Comparison of ENCODE assay signal across 22 mouse cellular contexts in the genomic region with DNA sequence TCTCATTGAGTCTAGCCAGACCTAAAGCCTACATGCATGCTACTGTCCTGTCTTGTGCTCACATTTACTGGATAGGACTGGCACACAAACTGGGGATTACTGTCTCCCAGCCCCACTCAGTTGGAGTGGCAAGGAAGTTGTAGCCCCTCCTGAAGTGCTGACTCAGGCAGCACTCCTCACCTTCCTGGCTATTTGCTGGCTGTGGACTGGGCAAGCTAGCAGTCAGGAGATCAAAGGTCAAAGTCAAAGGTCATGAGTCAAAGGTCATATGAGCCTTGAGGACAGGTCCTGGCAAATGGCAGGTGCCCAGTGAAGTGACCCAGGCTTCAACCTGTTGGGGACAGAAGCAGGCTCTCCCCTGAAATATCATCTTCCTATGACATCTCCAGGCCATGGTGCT.
DNase-seq lines count a peak whose midpoint lies in the region; ATAC-seq and TF ChIP-seq lines count a peak whose summit lies in the region.
"Had no signal": no experiment of that assay in that cellular context is flagged by ENCODE, and none has a peak within 500 bp of the region (broad histone marks: within the 10 kb centered on the region; RNA-seq: fewer than 3 reads in every experiment).

No protein-coding gene starts in this region.

- no peaks in the 10 kb centered on the region for H3K9me3 ChIP-seq in kidney, postnatal 0 days (replicated peaks; ENCODE audit: low read length)
- H3K9me3 ChIP-seq in midbrain, embryonic 11.5 days (ENCODE audit: control insufficient read depth, low read length): no peaks in the 10 kb centered on the region
- H3K9me3 ChIP-seq in midbrain, postnatal 0 days (ENCODE audit: low read length): no peaks in the 10 kb centered on the region
- H3K9me3 ChIP-seq in hindbrain, embryonic 16.5 days (ENCODE audit: control insufficient read depth, low read length): no peaks in the 10 kb centered on the region
- H3K9me3 ChIP-seq: embryonic facial prominence, embryonic 13.5 days; forebrain, embryonic 12.5 days; heart, embryonic 12.5 days; hindbrain, embryonic 10.5 days had no signal

- no peak overlapping the region for H3K27ac ChIP-seq in kidney, postnatal 0 days
- H3K27ac ChIP-seq in midbrain, embryonic 11.5 days (ENCODE audit: low read depth, low read length): no peak overlapping the region
- H3K27ac ChIP-seq in midbrain, postnatal 0 days (ENCODE audit: low read depth, low read length): no peak overlapping the region
- H3K27ac ChIP-seq in hindbrain, embryonic 16.5 days (ENCODE audit: low read depth, low read length): no peak overlapping the region
- H3K27ac ChIP-seq: embryonic facial prominence, embryonic 13.5 days; forebrain, embryonic 12.5 days; hindbrain, embryonic 10.5 days had no signal

- H3K9ac ChIP-seq in kidney, postnatal 0 days (ENCODE audit: low read depth, low read length): no peak overlapping the region
- no peak overlapping the region for H3K9ac ChIP-seq in midbrain, embryonic 11.5 days (ENCODE audit: low read length)
- no peak overlapping the region for H3K9ac ChIP-seq in midbrain, postnatal 0 days (replicated peaks; ENCODE audit: low read length, poor library complexity, severe bottlenecking)
- H3K9ac ChIP-seq in hindbrain, embryonic 16.5 days (ENCODE audit: low read depth, low read length): no peak overlapping the region
- H3K9ac ChIP-seq: embryonic facial prominence, embryonic 13.5 days; forebrain, embryonic 12.5 days; forebrain, postnatal 0 days; heart, embryonic 12.5 days had no signal

- peak; percentile 20 for DNase-seq in kidney, adult 9 months
- DNase-seq in kidney, postnatal 14 days: no peak
- DNase-seq in kidney, postnatal 0 days (ENCODE audit: low spot score): no peak
- no peak for DNase-seq in kidney, adult 18-20 months
- peak; percentile 66 for DNase-seq in midbrain, embryonic 11.5 days (ENCODE audit: low spot score, missing footprints)
- no peak for DNase-seq in midbrain, postnatal 0 days (ENCODE audit: low spot score)
- DNase-seq: adrenal gland, adult 2 months; adrenal gland, postnatal 25 days; cerebellum, adult 18-20 months; cerebellum, adult 9-11 months; cerebellum, postnatal 36 days; forebrain, postnatal 0 days; gastrocnemius, postnatal 25 days had no signal

- H3K36me3 ChIP-seq in kidney, postnatal 0 days (ENCODE audit: insufficient read depth, low read length): 0 out of 2 replicates have a peak, but pooled peaks cover 2% of the 10 kb centered on the region
- H3K36me3 ChIP-seq in midbrain, embryonic 11.5 days (ENCODE audit: control insufficient read depth, insufficient read depth, low read length): no peaks in the 10 kb centered on the region
- H3K36me3 ChIP-seq in midbrain, postnatal 0 days (ENCODE audit: insufficient read depth, low read length): no peaks in the 10 kb centered on the region
- H3K36me3 ChIP-seq in hindbrain, embryonic 16.5 days (ENCODE audit: control insufficient read depth, insufficient read depth, low read length): no peaks in the 10 kb centered on the region
- H3K36me3 ChIP-seq: embryonic facial prominence, embryonic 13.5 days; forebrain, embryonic 12.5 days; heart, embryonic 12.5 days; hindbrain, embryonic 10.5 days had no signal

- peaks cover 14% of the 10 kb centered on the region; the same call in 1 of the 2 replicates for H3K4me1 ChIP-seq in kidney, postnatal 0 days (replicated peaks; ENCODE audit: insufficient read depth, low read length)
- H3K4me1 ChIP-seq in midbrain, embryonic 11.5 days (ENCODE audit: control insufficient read depth, insufficient read depth, low read length): no peaks in the 10 kb centered on the region
- H3K4me1 ChIP-seq in midbrain, postnatal 0 days (ENCODE audit: insufficient read depth, low read length): no peaks in the 10 kb centered on the region
- H3K4me1 ChIP-seq in hindbrain, embryonic 16.5 days (ENCODE audit: control insufficient read depth, insufficient read depth, low read depth, low read length): no peaks in the 10 kb centered on the region; the same call in 1 of the 2 replicates
- H3K4me1 ChIP-seq: forebrain, embryonic 12.5 days had no signal

- peak; percentile 55; the same call in 1 of the 2 replicates for ATAC-seq in kidney, postnatal 0 days (replicated peaks; ENCODE audit: low FRiP score, low read depth)
- ATAC-seq in midbrain, embryonic 11.5 days (ENCODE audit: low FRiP score): no peak
- ATAC-seq in midbrain, postnatal 0 days (ENCODE audit: low FRiP score): no peak
- ATAC-seq in hindbrain, embryonic 16.5 days: no peak
- ATAC-seq: activated CD4-positive, CD25-positive, alpha-beta regulatory T cell, adult 4 months; forebrain, postnatal 0 days; Patski had no signal

- H3K4me2 ChIP-seq in kidney, postnatal 0 days (ENCODE audit: low read length): no peak overlapping the region
- H3K4me2 ChIP-seq in midbrain, embryonic 11.5 days: no peak overlapping the region
- H3K4me2 ChIP-seq in midbrain, postnatal 0 days (ENCODE audit: low read depth, low read length, poor library complexity, severe bottlenecking): no peak overlapping the region
- H3K4me2 ChIP-seq in hindbrain, embryonic 16.5 days (ENCODE audit: low read length): no peak overlapping the region
- H3K4me2 ChIP-seq: embryonic facial prominence, embryonic 13.5 days; forebrain, embryonic 12.5 days; heart, embryonic 12.5 days had no signal

- no peak overlapping the region for H3K4me3 ChIP-seq in kidney, postnatal 0 days (replicated peaks; ENCODE audit: low read depth, low read length)
- no peak overlapping the region for H3K4me3 ChIP-seq in midbrain, embryonic 11.5 days (ENCODE audit: low read depth, low read length)
- no peak overlapping the region for H3K4me3 ChIP-seq in midbrain, postnatal 0 days (ENCODE audit: low read depth, low read length)
- no peak overlapping the region for H3K4me3 ChIP-seq in hindbrain, embryonic 16.5 days (ENCODE audit: low read length)
- H3K4me3 ChIP-seq: embryonic facial prominence, embryonic 13.5 days; forebrain, embryonic 12.5 days; gastrocnemius, adult 2 months; heart, embryonic 12.5 days; hindbrain, embryonic 10.5 days had no signal

- H3K27me3 ChIP-seq in kidney, postnatal 0 days (ENCODE audit: insufficient read depth, low read length): no peaks in the 10 kb centered on the region
- no peaks in the 10 kb centered on the region for H3K27me3 ChIP-seq in midbrain, embryonic 11.5 days (ENCODE audit: control insufficient read depth, insufficient read depth, low read length)
- H3K27me3 ChIP-seq in midbrain, postnatal 0 days (ENCODE audit: insufficient read depth, low read length): no peaks in the 10 kb centered on the region
- H3K27me3 ChIP-seq in hindbrain, embryonic 16.5 days (replicated peaks; ENCODE audit: control insufficient read depth, insufficient read depth, low read length): no peaks in the 10 kb centered on the region
- H3K27me3 ChIP-seq: CH12.LX; embryonic facial prominence, embryonic 13.5 days; forebrain, embryonic 12.5 days; heart, embryonic 12.5 days; Patski had no signal

- TF ChIP-seq CTCF in kidney, postnatal 0 days (IDR thresholded peaks at IDR 0.05; ENCODE audit: low read depth): no peak
- TF ChIP-seq CTCF in midbrain, postnatal 0 days (IDR thresholded peaks at IDR 0.05): no peak

Comparison
In these comparisons a context has a peak if more than half of its experiments do, and no peak if none do; other contexts are left out.
1. DNase-seq: peak in kidney, adult 9 months (single experiment) and midbrain, embryonic 11.5 days (single experiment); none in kidney, postnatal 14 days (single experiment), kidney, postnatal 0 days (single experiment), kidney, adult 18-20 months (single experiment) and midbrain, postnatal 0 days (single experiment).